Mouse (Mus musculus) midbrain, embryonic 10.5 days (tissue): ENCODE measurements at regions not wholly inside any gene's neighbourhood (a gene's known extent, or its start where the extent isn't known, plus 50 kb on each side); places are given as distances from the start of the nearest gene placed in this dataset.

Source experiments
- DNase-seq: peaks from one replicate; pipeline ENCODE4 v3.0.0-alpha.2; 2017; ENCODE audit warnings: low spot score
- H3K27ac ChIP-seq: fragments of 300-500 bp; sonication (generic); replicated peaks from 2 replicates; pipeline ENCODE4 v1.5.1; 2016; ENCODE audit warnings: mild to moderate bottlenecking
- H3K27me3 ChIP-seq: fragments of 300-500 bp; sonication (generic); 2 replicates; pipeline ENCODE4 v1.6.1; 2016; ENCODE audit warnings: low read depth, mild to moderate bottlenecking; ENCODE audit not compliant: poor library complexity, severe bottlenecking
- H3K36me3 ChIP-seq: fragments of 300-500 bp; sonication (generic); 2 replicates; pipeline ENCODE4 v1.6.1; 2016; ENCODE audit warnings: mild to moderate bottlenecking, moderate library complexity
- H3K4me1 ChIP-seq: fragments of 300-500 bp; sonication (generic); 2 replicates; pipeline ENCODE4 v1.6.1; 2016
- H3K4me3 ChIP-seq: fragments of 300-500 bp; sonication (generic); 2 replicates; pipeline ENCODE4 v1.5.1; 2016; ENCODE audit warnings: mild to moderate bottlenecking, moderate library complexity
- H3K9me3 ChIP-seq: fragments of 300-500 bp; sonication (generic); replicated peaks from 2 replicates; pipeline ENCODE4 v1.6.1; 2016; ENCODE audit warnings: mild to moderate bottlenecking
- WGBS: fragments of 180-500 bp; shearing (Covaris S2); methylation state at CpG from one replicate; pipeline ENCODE4 v1.1.7; 2016; 5-methylcytosine and 5-hydroxymethylcytosine counted together

DNA sequence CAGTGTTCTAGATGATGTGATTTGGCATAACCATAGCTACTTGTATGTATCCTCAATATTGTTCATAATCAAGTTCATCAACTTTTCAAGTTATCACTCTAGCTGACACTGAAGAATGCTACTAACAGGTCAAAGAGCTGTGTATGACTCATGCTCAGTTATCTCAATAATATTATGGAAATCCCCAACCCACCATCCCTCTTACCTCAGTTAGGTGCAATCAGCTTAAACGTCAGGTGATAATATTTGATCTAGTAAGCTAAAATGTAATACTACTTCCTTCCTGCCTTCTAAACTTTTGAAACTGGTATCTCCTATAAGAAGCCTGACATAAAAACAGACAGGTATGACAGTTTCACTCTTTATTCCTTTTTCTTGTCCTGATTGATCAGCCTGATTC lies 474.6 kb downstream of the Gm11232 start:
- WGBS = 84% methylated on average over 1 of the region's 1 CpGs
- Histone ChIP-seq H3K9me3 (peaks cover 4% of the 10 kb centered on the region; the same call in 1 of the 2 replicates), H3K27ac (no peak overlapping the region), H3K27me3 (no peaks in the 10 kb centered on the region), H3K36me3 (no peaks in the 10 kb centered on the region), H3K4me1 (no peaks in the 10 kb centered on the region), H3K4me3 (no peak overlapping the region)
- no peak for DNase-seq

DNA sequence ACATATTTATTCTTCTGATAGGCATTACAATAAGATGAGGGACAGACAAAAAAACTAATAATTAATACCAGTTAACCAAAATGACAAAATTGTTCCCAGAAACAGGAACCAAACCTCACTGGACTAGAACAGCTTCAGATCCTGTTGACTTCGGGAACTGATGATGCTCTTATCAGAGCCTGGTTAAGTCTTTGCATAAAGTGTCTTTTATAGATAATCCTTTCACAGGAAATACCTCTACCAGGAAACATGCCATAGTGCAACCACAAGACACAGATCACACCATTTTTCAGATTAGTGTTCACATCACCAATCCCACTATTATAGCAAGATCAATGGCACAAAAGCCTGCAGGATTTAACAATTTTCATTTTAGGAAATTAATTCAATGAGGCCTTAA lies 478.1 kb downstream of the Gm11232 start:
- 90% methylated on average over 1 of the region's 1 CpGs for WGBS
- H3K4me3 ChIP-seq = no peak overlapping the region
- no peaks in the 10 kb centered on the region for H3K27me3 ChIP-seq
- no peak for DNase-seq
- no peak overlapping the region for H3K27ac ChIP-seq
- no peaks in the 10 kb centered on the region for H3K36me3 ChIP-seq
- H3K4me1 ChIP-seq = no peaks in the 10 kb centered on the region
- no peaks in the 10 kb centered on the region for H3K9me3 ChIP-seq

DNA sequence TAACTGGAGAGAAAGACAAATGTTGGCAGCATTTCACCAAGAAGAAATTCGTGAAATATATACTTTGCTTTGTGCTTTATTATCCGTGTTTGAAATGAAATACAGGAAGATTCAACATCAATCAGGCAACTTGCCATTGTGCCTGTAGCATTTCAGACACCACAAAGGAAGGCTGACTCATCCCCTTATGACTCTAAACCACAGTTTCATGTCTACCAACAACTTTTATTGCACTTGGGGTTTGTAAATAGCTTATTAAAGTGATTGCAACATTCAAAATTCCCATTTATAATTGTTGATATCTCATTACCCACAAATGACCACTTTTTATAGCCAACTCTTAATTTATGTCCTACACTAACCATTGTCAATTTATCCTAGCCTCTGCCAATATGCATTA lies 497.9 kb downstream of the Gm11232 start:
- no peaks in the 10 kb centered on the region for H3K27me3 ChIP-seq
- no peaks in the 10 kb centered on the region for H3K36me3 ChIP-seq
- H3K4me3 ChIP-seq = no peak overlapping the region
- no peak overlapping the region for H3K27ac ChIP-seq
- no peak for DNase-seq
- 86% methylated on average over 2 of the region's 2 CpGs for WGBS
- H3K4me1 ChIP-seq = no peaks in the 10 kb centered on the region
- H3K9me3 ChIP-seq = no peaks in the 10 kb centered on the region

- Histone ChIP-seq H3K4me3 (no peak overlapping the region), H3K27ac (peak overlapping the region; percentile 77), H3K27me3 (no peaks in the 10 kb centered on the region), H3K36me3 (no peaks in the 10 kb centered on the region), H3K4me1 (peaks cover 18% of the 10 kb centered on the region), H3K9me3 (no peaks in the 10 kb centered on the region)
- WGBS = 24% methylated on average over 4 of the region's 4 CpGs
- DNase-seq = peak; percentile 34
Measured at GRCm38 (mm10) chr4:71230497-71230872, 527.3 kb downstream of the Gm11232 start.

DNA sequence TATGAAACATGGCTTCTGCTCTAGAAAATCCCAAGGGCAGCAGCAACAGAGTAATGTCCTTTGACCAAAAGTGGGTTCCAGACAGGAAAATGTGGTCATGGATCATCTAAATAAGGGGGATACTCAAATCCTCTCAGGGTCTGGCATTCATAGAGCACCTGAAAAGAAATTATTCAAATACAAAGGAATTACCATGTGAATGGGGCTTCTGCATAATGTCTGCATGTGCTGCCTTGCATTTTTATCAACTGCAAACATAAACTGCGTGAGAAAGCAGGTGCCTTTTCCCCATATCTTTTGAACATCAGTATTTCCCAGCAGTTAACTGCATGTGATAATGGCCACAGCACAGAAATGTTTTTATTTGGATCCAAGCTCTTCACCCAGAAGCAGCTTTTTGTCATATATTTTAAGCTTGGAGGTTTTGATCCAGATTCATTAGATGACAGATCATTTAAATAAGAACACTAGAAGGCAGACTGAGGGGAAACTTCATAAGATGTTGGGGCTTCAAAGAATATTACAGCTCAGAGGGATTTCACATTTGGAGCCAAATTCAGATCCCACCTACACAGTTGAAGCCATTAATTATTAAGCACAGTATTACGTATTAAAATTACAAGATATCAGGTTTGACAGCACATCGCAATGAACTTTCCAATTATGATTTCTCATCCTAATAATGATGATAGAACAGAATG lies 527.8 kb downstream of the Gm11232 start:
- Histone ChIP-seq H3K27me3 (no peaks in the 10 kb centered on the region), H3K4me1 (peaks cover 18% of the 10 kb centered on the region), H3K4me3 (no peak overlapping the region), H3K36me3 (no peaks in the 10 kb centered on the region), H3K9me3 (no peaks in the 10 kb centered on the region), H3K27ac (peak overlapping the region; percentile 77)
- DNase-seq = no peak
- 74% methylated on average over 3 of the region's 3 CpGs for whole genome bisulfite sequencing

- no peak for DNase-seq
- no peaks in the 10 kb centered on the region for H3K36me3 ChIP-seq
- H3K9me3 ChIP-seq = no peaks in the 10 kb centered on the region
- WGBS = 92% methylated on average over 4 of the region's 4 CpGs
- H3K4me1 ChIP-seq = peaks cover 18% of the 10 kb centered on the region
- H3K27me3 ChIP-seq = no peaks in the 10 kb centered on the region
- no peak overlapping the region for H3K27ac ChIP-seq
- H3K4me3 ChIP-seq = no peak overlapping the region
Measured at GRCm38 (mm10) chr4:71226653-71227052, 531.1 kb downstream of the Gm11232 start.

DNA sequence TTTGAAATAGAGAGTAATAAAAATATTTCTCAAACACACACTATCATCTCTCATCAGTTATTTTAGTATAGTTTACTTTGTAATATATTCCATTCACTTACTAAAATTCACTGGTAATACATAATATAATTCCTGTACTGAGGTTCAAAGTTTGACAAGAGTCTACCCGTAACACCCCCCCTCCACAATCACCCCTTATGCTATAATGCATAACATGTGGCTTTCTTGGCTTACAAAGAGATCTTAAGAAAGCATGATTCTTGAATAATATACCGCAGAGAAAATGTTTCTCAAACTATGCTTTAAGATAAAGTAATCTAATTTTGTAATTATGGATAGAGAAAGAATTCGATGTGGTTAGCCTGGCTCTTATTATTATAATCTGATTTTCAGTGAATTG lies 539.7 kb downstream of the Gm11232 start:
- no peak overlapping the region for H3K27ac ChIP-seq
- H3K27me3 ChIP-seq = no peaks in the 10 kb centered on the region

DNA sequence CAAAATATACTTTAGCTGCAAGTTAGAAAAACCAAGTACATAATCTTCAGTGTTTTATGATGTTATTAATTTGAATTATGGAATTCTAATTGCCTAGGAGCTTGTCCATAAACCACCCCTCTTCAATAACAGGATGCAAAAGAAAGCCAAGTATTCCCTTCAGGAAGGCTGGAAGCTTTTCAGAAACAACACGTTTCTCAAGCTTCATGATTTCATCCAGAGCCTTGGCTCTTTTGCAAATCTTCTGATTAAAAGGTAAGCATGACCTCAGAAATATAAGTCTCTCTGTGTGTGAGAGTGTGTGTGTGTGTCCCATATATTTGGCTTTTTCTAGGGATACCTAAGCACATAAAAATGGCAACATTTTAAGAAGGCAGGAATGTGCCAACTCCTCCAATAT lies 570.0 kb downstream of the Gm11232 start:
- Histone ChIP-seq H3K27me3 (no peaks in the 10 kb centered on the region), H3K9me3 (no peaks in the 10 kb centered on the region), H3K4me3 (no peak overlapping the region), H3K36me3 (no peaks in the 10 kb centered on the region), H3K27ac (no peak overlapping the region), H3K4me1 (no peaks in the 10 kb centered on the region)
- no peak for DNase-seq
- 84% methylated on average over 1 of the region's 1 CpGs for WGBS

More for the DNA sequence above, 539.7 kb downstream of the Gm11232 start:
- 86% methylated on average over 3 of the region's 3 CpGs for WGBS
- Histone ChIP-seq H3K9me3 (no peaks in the 10 kb centered on the region), H3K4me1 (no peaks in the 10 kb centered on the region), H3K4me3 (no peak overlapping the region), H3K36me3 (no peaks in the 10 kb centered on the region)
- DNase-seq = no peak

DNA sequence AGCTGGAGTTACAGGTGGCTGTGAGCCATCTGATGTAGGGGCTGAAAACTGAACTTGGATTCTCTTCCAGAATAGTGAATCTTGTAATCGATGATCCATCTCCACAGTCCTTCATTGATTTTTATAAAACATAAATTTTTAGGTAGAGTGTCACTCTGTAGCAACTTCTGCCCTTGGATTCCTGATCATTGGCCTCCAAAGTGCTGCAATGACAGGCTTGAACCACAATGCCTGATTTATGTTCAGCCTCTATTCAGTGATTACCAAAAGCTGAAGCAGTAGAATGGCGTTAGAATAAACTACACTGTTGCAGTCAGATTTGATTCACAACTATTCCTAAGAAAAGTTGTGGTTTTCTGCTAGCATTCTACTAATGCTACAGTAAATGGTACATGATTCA lies 580.1 kb downstream of the Gm11232 start:
- H3K9me3 ChIP-seq = no peaks in the 10 kb centered on the region
- no peaks in the 10 kb centered on the region for H3K27me3 ChIP-seq
- no peaks in the 10 kb centered on the region for H3K4me1 ChIP-seq
- DNase-seq = no peak
- no peak overlapping the region for H3K4me3 ChIP-seq
- H3K36me3 ChIP-seq = no peaks in the 10 kb centered on the region
- WGBS = 92% methylated on average over 2 of the region's 2 CpGs
- H3K27ac ChIP-seq = no peak overlapping the region

GRCm38 (mm10) chr4:71165802-71166201 lies 592.0 kb downstream of the Gm11232 start:
- Histone ChIP-seq H3K4me3 (no peak overlapping the region), H3K9me3 (no peaks in the 10 kb centered on the region), H3K27ac (no peak overlapping the region), H3K4me1 (0 out of 2 replicates have a peak, but pooled peaks cover 3% of the 10 kb centered on the region), H3K36me3 (no peaks in the 10 kb centered on the region), H3K27me3 (no peaks in the 10 kb centered on the region)
- DNase-seq = peak; percentile 22

GRCm38 (mm10) chr4:71131670-71132317 lies 597.0 kb upstream of the Megf9 start:
- WGBS = 73% methylated on average over 1 of the region's 1 CpGs
- Histone ChIP-seq H3K36me3 (no peaks in the 10 kb centered on the region), H3K4me3 (no peak overlapping the region), H3K27ac (no peak overlapping the region), H3K4me1 (peaks cover 9% of the 10 kb centered on the region; the same call in 1 of the 2 replicates), H3K9me3 (no peaks in the 10 kb centered on the region), H3K27me3 (no peaks in the 10 kb centered on the region)
- no peak for DNase-seq

DNA sequence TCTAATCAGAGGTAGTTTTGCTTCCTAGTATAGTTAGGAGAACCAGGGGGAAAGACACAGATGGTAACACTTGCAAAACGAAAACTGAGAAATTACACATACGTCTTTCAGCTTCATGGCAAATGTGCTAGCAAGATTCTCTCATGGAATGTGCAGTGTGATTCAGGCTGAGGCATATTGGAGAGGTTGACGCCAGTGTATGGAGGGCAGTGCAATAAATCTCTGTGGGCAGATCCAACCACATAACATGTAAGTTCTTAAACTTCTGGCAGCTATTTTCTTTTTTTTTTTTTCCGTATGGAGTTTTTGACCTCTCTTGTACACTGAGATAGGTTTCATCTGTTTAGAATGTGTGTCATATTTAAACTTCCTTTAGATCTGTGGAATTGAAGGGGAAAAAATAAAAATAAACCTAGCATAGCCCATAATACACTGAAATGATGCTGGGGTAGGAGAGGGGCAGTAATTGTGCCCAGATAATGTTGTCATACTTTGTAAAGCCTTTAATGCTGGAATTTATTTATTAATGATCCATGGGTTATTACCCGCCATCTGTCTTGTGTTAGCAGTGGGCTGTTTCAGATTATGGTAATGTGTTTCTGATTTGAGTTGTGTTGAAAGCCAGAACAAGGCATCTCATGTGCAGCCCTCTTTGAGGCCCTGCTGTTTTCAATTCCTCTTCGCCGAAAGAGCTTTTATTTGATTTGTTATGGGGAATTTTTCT lies 596.3 kb upstream of the Megf9 start:
- peak; percentile 15 for DNase-seq
- peaks cover 9% of the 10 kb centered on the region; the same call in 1 of the 2 replicates for H3K4me1 ChIP-seq
- no peaks in the 10 kb centered on the region for H3K9me3 ChIP-seq
- no peaks in the 10 kb centered on the region for H3K36me3 ChIP-seq
- no peaks in the 10 kb centered on the region for H3K27me3 ChIP-seq
- H3K27ac ChIP-seq = no peak overlapping the region
- WGBS = 59% methylated on average over 7 of the region's 7 CpGs
- no peak overlapping the region for H3K4me3 ChIP-seq

- Histone ChIP-seq H3K4me1 (peaks cover 9% of the 10 kb centered on the region; the same call in 1 of the 2 replicates), H3K4me3 (no peak overlapping the region), H3K36me3 (no peaks in the 10 kb centered on the region), H3K27ac (no peak overlapping the region), H3K9me3 (no peaks in the 10 kb centered on the region), H3K27me3 (no peaks in the 10 kb centered on the region)
- DNase-seq = no peak
- WGBS = 87% methylated on average over 1 of the region's 1 CpGs
Measured at GRCm38 (mm10) chr4:71129306-71129705, 594.5 kb upstream of the Megf9 start.
